Mouse (Mus musculus) G1E (cell line): ENCODE measurements around the gene Olfr667. TPM values are rescaled to one million over a fixed set of nuclear protein-coding genes. Genes with fewer than 3 reads are reported as not detected.
"Not testable (repeated sequence)": the region's sequence is repeated elsewhere in the genome, so short reads cannot be mapped to it uniquely, and the experiment has no call there.

ENCODE experiments used
- ATAC-seq: 2 replicates; pipeline ENCODE4 v1.8.0; 2016; ENCODE audit warnings: mild to moderate bottlenecking; ENCODE audit not compliant: insufficient number of reproducible peaks, poor library complexity, low FRiP score, severe bottlenecking; ENCODE audit errors: extremely low read depth
- DNase-seq: peaks from one replicate; pipeline ENCODE4 v3.0.0; 2012; ENCODE audit warnings: low spot score
- H3K27me3 ChIP-seq: 2 replicates; pipeline ENCODE4 v1.6.1; 2012; ENCODE audit warnings: mild to moderate bottlenecking, low read length, inconsistent platforms; ENCODE audit not compliant: insufficient read depth
- H3K36me3 ChIP-seq: replicated peaks from 2 replicates; pipeline ENCODE3; 2012; ENCODE audit warnings: mild to moderate bottlenecking, inconsistent platforms
- H3K4me1 ChIP-seq: 2 replicates; pipeline ENCODE4 v1.6.1; 2012; ENCODE audit warnings: low read depth, low read length, inconsistent platforms, mixed read lengths; ENCODE audit not compliant: insufficient read depth
- H3K4me3 ChIP-seq: 2 replicates; pipeline ENCODE4 v1.5.1; 2012; ENCODE audit warnings: low read depth, mild to moderate bottlenecking, inconsistent platforms, low read length, moderate library complexity, mixed read lengths
- H3K9me3 ChIP-seq: replicated peaks from 2 replicates; pipeline ENCODE4 v1.6.1; 2012; ENCODE audit warnings: inconsistent platforms
- CTCF ChIP-seq: IDR thresholded peaks from 2 replicates; pipeline ENCODE4 v1.5.1; 2012; ENCODE audit warnings: low read depth, low read length, inconsistent platforms, mixed read lengths
- GATA1 ChIP-seq: IDR thresholded peaks from 2 replicates; pipeline ENCODE4 v1.6.1; 2012; ENCODE audit warnings: borderline replicate concordance, low read length, inconsistent platforms, mixed read lengths
- GATA2 ChIP-seq: IDR thresholded peaks from 2 replicates; pipeline ENCODE4 v1.6.1; 2012; ENCODE audit warnings: low read depth, low read length, inconsistent platforms, borderline replicate concordance
- POLR2AphosphoS5 ChIP-seq: IDR thresholded peaks from 2 replicates; pipeline ENCODE4 v1.6.1; 2012; ENCODE audit warnings: low read depth, low read length, inconsistent platforms; ENCODE audit not compliant: insufficient replicate concordance
- TAL1 ChIP-seq: conservative IDR thresholded peaks from 2 replicates; pipeline ENCODE4 v1.6.1; 2012; ENCODE audit warnings: low read depth, low read length, inconsistent platforms, mixed read lengths
- polyA plus RNA-seq: library from polyadenylated mRNA; stranded (reverse); fragments of >175 nt; gene quantifications from 2 replicates; pipeline ENCODE4 v1.2.3, GENCODE M21; 2012
- total RNA-seq, 2 experiments: library from RNA; stranded (forward) in 1 of 2; stranded (reverse) in 1 of 2; fragments of 200-1000 nt in 1 of 2; fragments of >200 nt in 1 of 2; fragmentation: Nextera tagmentation in 1 of 2; gene quantifications; 2 replicates each; pipeline ENCODE4 v1.2.3; 2014 to 2017

Gene Olfr667
- total RNA-seq (2014; fragmentation: Nextera tagmentation) (not detected in 2 replicates), total RNA-seq (2017) (0.22 TPM in 1 of 2 replicates, not detected in the other), polyA plus RNA-seq (not detected in 2 replicates)

DNA sequence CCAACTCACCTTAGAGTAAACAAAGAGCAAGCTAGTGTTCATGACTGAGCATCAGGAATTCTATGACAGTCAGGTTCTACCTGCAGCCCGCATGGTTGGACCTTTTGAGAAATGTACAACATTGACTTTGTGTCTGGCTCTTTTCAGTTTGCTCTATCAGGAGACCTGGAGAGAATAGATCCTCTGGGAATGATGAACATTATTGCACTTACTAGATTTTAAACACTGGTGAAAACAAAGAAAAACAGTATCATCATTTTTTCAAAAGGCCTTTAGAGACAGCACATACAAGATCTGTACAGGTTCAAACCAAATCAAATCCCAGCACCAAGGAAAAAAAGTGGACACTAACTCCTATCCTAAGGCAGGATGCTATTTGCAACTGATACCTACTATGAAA lies at the start of gene Olfr667:
Olfr667 (minus strand) TSS at position 101 of the 400 bp plus-strand sequence.
- Histone ChIP-seq H3K9me3 (no peaks in the 10 kb centered on the region), H3K4me3 (no peak within 1 kb of the TSS), H3K36me3 (no peaks in the 10 kb centered on the region), H3K27me3 (no peaks in the 10 kb centered on the region), H3K4me1 (no peaks in the 10 kb centered on the region)
- DNase-seq (no peak), ATAC-seq (no peak)
- no peak for TF ChIP-seq CTCF
- no peak for TF ChIP-seq TAL1
- TF ChIP-seq POLR2AphosphoS5: no peak
- TF ChIP-seq GATA2: no peak
- TF ChIP-seq GATA1: no peak

DNA sequence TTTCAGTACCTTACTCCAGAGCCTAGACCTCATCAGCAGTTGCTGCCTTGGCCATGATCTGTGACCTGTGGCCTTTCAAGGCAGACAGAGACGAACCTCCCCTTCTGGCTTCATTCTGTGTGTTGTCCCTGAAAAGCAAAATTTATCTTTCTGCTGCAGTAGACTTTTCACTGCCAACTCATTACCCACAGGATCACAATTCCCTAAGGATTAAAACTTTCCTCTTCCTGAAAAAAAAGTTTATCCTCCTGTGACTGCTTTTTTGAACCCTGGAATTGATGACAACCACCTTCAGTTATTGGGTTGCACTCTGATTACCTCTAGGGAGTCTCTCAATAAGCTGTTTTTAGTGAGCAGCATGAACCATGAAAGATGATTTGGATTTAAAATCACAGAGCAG lies 41.2 kb upstream of the Olfr667 start, which contains the start of gene Olfr670:
Olfr670 (minus strand) TSS at position 101 of the 400 bp plus-strand sequence.
- Histone ChIP-seq H3K36me3 (no peaks in the 10 kb centered on the region), H3K4me3 (no peak within 1 kb of the TSS), H3K4me1 (no peaks in the 10 kb centered on the region), H3K9me3 (no peaks in the 10 kb centered on the region), H3K27me3 (no peaks in the 10 kb centered on the region)
- TF ChIP-seq GATA1: no peak
- TF ChIP-seq CTCF: no peak
- no peak for TF ChIP-seq TAL1
- no peak for TF ChIP-seq POLR2AphosphoS5
- no peak for TF ChIP-seq GATA2
- ATAC-seq: no peak
- no peak for DNase-seq

DNA sequence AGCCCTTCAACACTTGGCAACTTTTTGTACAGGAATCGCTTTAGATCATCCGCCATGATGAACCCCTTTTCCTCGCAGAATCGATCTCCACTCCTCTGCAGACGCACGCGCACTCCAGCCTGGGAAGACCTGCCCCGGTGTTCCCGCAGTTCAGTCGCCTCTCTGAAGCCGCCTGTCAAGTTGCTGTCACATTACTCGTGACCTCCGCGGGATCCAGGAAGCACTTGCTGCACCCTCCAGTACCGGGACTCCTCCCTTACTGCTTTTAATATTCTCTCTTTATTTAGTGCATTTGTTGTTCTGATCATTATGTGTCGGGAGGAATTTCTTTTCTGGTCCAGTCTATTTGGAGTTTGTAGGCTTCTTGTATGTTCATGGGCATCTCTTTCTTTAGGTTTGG lies 29.0 kb upstream of the Olfr667 start:
- H3K4me3 ChIP-seq, H3K36me3 ChIP-seq, H3K4me1 ChIP-seq, DNase-seq, H3K9me3 ChIP-seq, H3K27me3 ChIP-seq: not testable (repeated sequence)
- peak; percentile 54; the same call in 1 of the 2 replicates for ATAC-seq

DNA sequence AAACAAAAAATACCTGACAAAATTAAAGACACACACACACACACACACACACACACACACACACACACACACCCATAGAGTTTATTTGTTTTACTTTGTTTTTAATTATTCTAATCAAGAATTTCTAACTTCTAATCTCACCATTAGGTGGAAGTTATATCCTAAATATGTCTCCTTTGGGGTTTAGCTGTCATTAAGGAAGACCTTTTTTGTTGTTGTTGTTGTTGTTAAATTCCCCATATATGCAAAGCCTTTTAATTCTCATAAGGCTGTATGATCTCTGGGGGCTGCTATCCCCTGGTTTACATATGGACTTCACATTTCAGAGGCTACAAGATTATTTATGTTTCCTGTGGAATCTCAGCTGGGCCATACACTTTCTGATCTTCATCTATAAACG lies 12.7 kb upstream of the Olfr667 start, which contains the start of gene Olfr669:
Olfr669 (plus strand) TSS at position 301 of the 400 bp plus-strand sequence.
- Histone ChIP-seq H3K4me1 (no peaks in the 10 kb centered on the region), H3K9me3 (no peaks in the 10 kb centered on the region; the same call in 1 of the 2 replicates), H3K27me3 (no peaks in the 10 kb centered on the region), H3K4me3 (no peak within 1 kb of the TSS), H3K36me3 (no peaks in the 10 kb centered on the region)
- no peak for ATAC-seq
- TF ChIP-seq GATA2 (no peak), TAL1 (no peak), POLR2AphosphoS5 (no peak), CTCF (no peak), GATA1 (no peak)
- no peak for DNase-seq

DNA sequence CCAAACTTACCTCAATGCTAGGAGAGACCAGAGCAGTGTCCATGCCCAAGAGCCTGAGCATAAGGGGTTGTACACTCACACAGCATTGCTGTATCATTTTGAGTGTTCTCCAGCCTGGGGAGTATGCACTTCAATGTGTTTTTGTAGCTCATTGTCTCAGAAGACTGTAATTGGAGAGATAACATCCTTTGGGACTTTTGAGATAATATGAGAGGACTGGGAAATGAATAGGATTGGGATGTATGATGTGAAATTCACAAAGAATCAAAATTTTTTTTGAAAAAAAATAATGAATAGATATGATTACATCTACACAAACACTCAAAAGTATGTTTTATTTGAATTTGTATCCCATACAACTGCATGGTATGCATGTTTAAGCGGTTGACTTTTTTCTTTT lies 6.7 kb upstream of the Olfr667 start, which contains the start of gene Olfr668:
Olfr668 (minus strand) TSS at position 101 of the 400 bp plus-strand sequence.
- no peak for DNase-seq
- Histone ChIP-seq H3K4me3 (no peak within 1 kb of the TSS), H3K9me3 (no peaks in the 10 kb centered on the region; the same call in 1 of the 2 replicates), H3K36me3 (no peaks in the 10 kb centered on the region), H3K27me3 (no peaks in the 10 kb centered on the region), H3K4me1 (no peaks in the 10 kb centered on the region)
- no peak for TF ChIP-seq GATA1
- no peak for TF ChIP-seq GATA2
- TF ChIP-seq CTCF: no peak
- TF ChIP-seq POLR2AphosphoS5: no peak
- TF ChIP-seq TAL1: no peak
- no peak for ATAC-seq

DNA sequence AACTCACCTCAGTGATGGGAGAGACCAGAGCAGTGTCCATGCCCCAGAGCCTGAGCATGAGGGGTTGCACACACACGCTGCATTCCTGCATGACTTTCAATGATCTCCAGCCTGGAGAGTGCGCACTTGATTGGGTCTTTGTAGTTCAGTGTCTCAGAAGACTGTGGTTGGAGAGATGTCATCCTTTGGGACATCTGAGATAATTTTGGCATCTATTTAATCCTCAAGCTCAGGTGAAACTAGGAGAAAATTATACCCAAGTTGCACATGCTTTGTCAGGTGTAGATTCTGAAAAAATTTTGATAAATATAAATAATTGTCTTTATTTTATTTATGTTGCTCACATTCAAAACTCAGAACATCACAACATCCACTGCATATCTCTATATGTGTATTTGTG lies 25.4 kb downstream of the Olfr667 start, which contains the start of gene Olfr666:
Olfr666 (minus strand) TSS at position 101 of the 400 bp plus-strand sequence.
- no peaks in the 10 kb centered on the region for H3K27me3 ChIP-seq

More for the DNA sequence above, 25.4 kb downstream of the Olfr667 start, which contains the start of gene Olfr666:
- TF ChIP-seq TAL1 (no peak), CTCF (no peak), POLR2AphosphoS5 (no peak), GATA1 (no peak), GATA2 (no peak)
- H3K4me3 ChIP-seq: no peak within 1 kb of the TSS
- no peaks in the 10 kb centered on the region for H3K36me3 ChIP-seq
- ATAC-seq: no peak
- no peaks in the 10 kb centered on the region for H3K4me1 ChIP-seq
- no peak for DNase-seq
- no peaks in the 10 kb centered on the region for H3K9me3 ChIP-seq
